Mouse (Mus musculus) stomach, postnatal 0 days (tissue): ENCODE measurements at regions not wholly inside any gene's neighbourhood (a gene's known extent, or its start where the extent isn't known, plus 50 kb on each side); places are given as distances from the start of the nearest gene placed in this dataset.

Experiments
- ATAC-seq: fragments of 200-750 bp; cut with Nextera tagmentation; 2 replicates; pipeline ENCODE4 v1.8.0; 2017; ENCODE audit not compliant: low FRiP score, low TSS enrichment
- DNase-seq: peaks from one replicate; pipeline ENCODE4 v3.0.0-alpha.2; 2016; ENCODE audit warnings: low spot score
- H3K27ac ChIP-seq: fragments of 300-500 bp; sonication (generic); replicated peaks from 2 replicates; pipeline ENCODE4 v1.5.1; 2014; ENCODE audit warnings: mild to moderate bottlenecking, control low read depth
- H3K27me3 ChIP-seq: fragments of 300-500 bp; sonication (generic); 2 replicates; pipeline ENCODE4 v1.6.1; 2014; ENCODE audit warnings: low read length; ENCODE audit not compliant: control insufficient read depth, insufficient read depth
- H3K36me3 ChIP-seq: fragments of 300-500 bp; sonication (generic); 2 replicates; pipeline ENCODE4 v1.6.1; 2014; ENCODE audit warnings: low read length, mixed read lengths; ENCODE audit not compliant: control insufficient read depth, insufficient read depth
- H3K4me1 ChIP-seq: fragments of 300-500 bp; sonication (generic); replicated peaks from 2 replicates; pipeline ENCODE4 v1.6.1; 2014; ENCODE audit warnings: antibody characterized with exemption; ENCODE audit not compliant: control insufficient read depth, insufficient read depth
- H3K4me2 ChIP-seq: fragments of 300-500 bp; sonication (generic); replicated peaks from 2 replicates; pipeline ENCODE4 v1.6.1; 2014; ENCODE audit warnings: low read depth, mild to moderate bottlenecking, control low read depth, moderate library complexity
- H3K4me3 ChIP-seq: fragments of 300-500 bp; sonication (generic); 2 replicates; pipeline ENCODE4 v1.5.1; 2014; ENCODE audit warnings: low read depth, low read length, control low read depth
- H3K9ac ChIP-seq: fragments of 300-500 bp; sonication (generic); 2 replicates; pipeline ENCODE4 v1.6.1; 2014; ENCODE audit warnings: mild to moderate bottlenecking, low read length, control low read depth, mixed read lengths
- H3K9me3 ChIP-seq: fragments of 300-500 bp; sonication (generic); 2 replicates; pipeline ENCODE4 v1.6.1; 2016; ENCODE audit warnings: low read length; ENCODE audit not compliant: control insufficient read depth
- CTCF ChIP-seq: IDR thresholded peaks from 2 replicates; pipeline ENCODE4 v1.5.1; 2016; ENCODE audit warnings: antibody characterized with exemption, low read depth, mild to moderate bottlenecking, moderate library complexity
- EP300 ChIP-seq: optimal IDR thresholded peaks from 2 replicates; pipeline ENCODE3; 2016; ENCODE audit warnings: antibody characterized with exemption
- WGBS: fragments of 180-500 bp; shearing (Covaris S2); extraction: QIAGEN DNeasy Blood & Tissue Kit; methylation state at CpG from one replicate; pipeline ENCODE4 v1.1.7; 2014; 5-methylcytosine and 5-hydroxymethylcytosine counted together

GRCm38 (mm10) chr3:52495401-52495800 is 227.3 kb downstream of the Foxo1 start:
- no peak overlapping the region for H3K9ac ChIP-seq
- H3K4me2 ChIP-seq = no peak overlapping the region
- no peaks in the 10 kb centered on the region for H3K4me1 ChIP-seq
- TF ChIP-seq EP300 (no peak), CTCF (no peak)
- ATAC-seq = no peak
- H3K9me3 ChIP-seq = no peaks in the 10 kb centered on the region
- no peak for DNase-seq
- no peaks in the 10 kb centered on the region for H3K27me3 ChIP-seq
- no peak overlapping the region for H3K27ac ChIP-seq
- H3K4me3 ChIP-seq = no peak overlapping the region
- H3K36me3 ChIP-seq = no peaks in the 10 kb centered on the region

- no peaks in the 10 kb centered on the region for H3K4me1 ChIP-seq
- H3K9ac ChIP-seq = no peak overlapping the region
- no peak for DNase-seq
- no peak for ATAC-seq
- no peaks in the 10 kb centered on the region for H3K9me3 ChIP-seq
- no peaks in the 10 kb centered on the region for H3K27me3 ChIP-seq
- H3K4me3 ChIP-seq = no peak overlapping the region
- no peaks in the 10 kb centered on the region for H3K36me3 ChIP-seq
- TF ChIP-seq CTCF (no peak), EP300 (no peak)
- no peak overlapping the region for H3K4me2 ChIP-seq
- 38% methylated on average over 2 of the region's 2 CpGs for WGBS
- H3K27ac ChIP-seq = no peak overlapping the region
Observed at GRCm38 (mm10) chr3:52494924-52495323, 226.8 kb downstream of the Foxo1 start.

- no peak overlapping the region for H3K4me3 ChIP-seq
- no peaks in the 10 kb centered on the region for H3K36me3 ChIP-seq
- no peak for ATAC-seq
- H3K4me2 ChIP-seq = no peak overlapping the region
- TF ChIP-seq EP300 (no peak), CTCF (no peak)
- no peak for DNase-seq
- 84% methylated on average over 5 of the region's 5 CpGs for WGBS
- no peak overlapping the region for H3K9ac ChIP-seq
- no peaks in the 10 kb centered on the region for H3K4me1 ChIP-seq
- no peak overlapping the region for H3K27ac ChIP-seq
- no peaks in the 10 kb centered on the region for H3K27me3 ChIP-seq
- H3K9me3 ChIP-seq = no peaks in the 10 kb centered on the region
Observed at GRCm38 (mm10) chr3:52479186-52479585, 211.1 kb downstream of the Foxo1 start.

- Histone ChIP-seq H3K4me1 (no peaks in the 10 kb centered on the region), H3K36me3 (no peaks in the 10 kb centered on the region), H3K27ac (no peak overlapping the region), H3K4me3 (no peak overlapping the region), H3K9ac (no peak overlapping the region), H3K27me3 (no peaks in the 10 kb centered on the region), H3K4me2 (no peak overlapping the region), H3K9me3 (peaks cover 4% of the 10 kb centered on the region; the same call in 1 of the 2 replicates)
- TF ChIP-seq CTCF (no peak), EP300 (no peak)
- 87% methylated on average over 4 of the region's 4 CpGs for WGBS
- ATAC-seq (no peak), DNase-seq (no peak)
Observed at GRCm38 (mm10) chr3:52469900-52470299, 201.8 kb downstream of the Foxo1 start.

- H3K4me2 ChIP-seq = no peak overlapping the region
- no peaks in the 10 kb centered on the region for H3K4me1 ChIP-seq
- no peaks in the 10 kb centered on the region for H3K27me3 ChIP-seq
- peaks cover 4% of the 10 kb centered on the region; the same call in 1 of the 2 replicates for H3K9me3 ChIP-seq
- no peak overlapping the region for H3K9ac ChIP-seq
- WGBS = 89% methylated on average over 5 of the region's 5 CpGs
- no peak overlapping the region for H3K4me3 ChIP-seq
- ATAC-seq (no peak), DNase-seq (no peak)
- TF ChIP-seq CTCF (no peak), EP300 (no peak)
- H3K27ac ChIP-seq = no peak overlapping the region
- H3K36me3 ChIP-seq = no peaks in the 10 kb centered on the region
Observed at GRCm38 (mm10) chr3:52469397-52469796, 201.3 kb downstream of the Foxo1 start.

GRCm38 (mm10) chr3:52468326-52468725 is 200.2 kb downstream of the Foxo1 start:
- H3K4me3 ChIP-seq = no peak overlapping the region
- no peak overlapping the region for H3K4me2 ChIP-seq
- WGBS = 88% methylated on average over 8 of the region's 8 CpGs
- ATAC-seq = no peak
- H3K4me1 ChIP-seq = no peaks in the 10 kb centered on the region
- TF ChIP-seq EP300 (no peak), CTCF (no peak)
- no peak overlapping the region for H3K9ac ChIP-seq
- no peaks in the 10 kb centered on the region for H3K36me3 ChIP-seq
- no peak overlapping the region for H3K27ac ChIP-seq
- no peaks in the 10 kb centered on the region for H3K27me3 ChIP-seq
- peaks cover 4% of the 10 kb centered on the region; the same call in 1 of the 2 replicates for H3K9me3 ChIP-seq
- no peak for DNase-seq
